In the genomic region with DNA sequence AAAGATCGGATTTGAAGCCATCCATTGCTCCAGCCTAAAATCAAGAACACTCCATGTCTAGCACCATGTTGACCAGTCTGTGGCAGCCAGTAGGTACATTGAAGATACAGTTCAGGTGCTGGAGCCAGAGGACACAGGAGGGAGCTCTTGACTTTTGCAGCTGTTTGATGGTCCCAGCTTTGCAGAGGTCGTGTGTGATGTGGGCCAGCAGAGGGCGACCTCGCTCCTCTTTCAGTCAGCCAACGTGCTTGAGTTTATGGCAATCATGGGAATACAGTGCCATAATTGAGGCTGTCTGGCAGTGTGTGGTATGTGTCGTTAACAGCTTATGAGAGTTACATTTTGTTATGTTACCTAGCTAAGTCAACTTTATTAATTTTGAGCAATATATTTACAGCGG, we compare ENCODE assay signal across 7 mouse cellular contexts. TPM values are rescaled to one million over a fixed set of nuclear protein-coding genes. Genes with fewer than 3 reads are reported as not detected.
A peak's percentile ranks its signal among the peaks of the same experiment; 100 is the strongest.
DNase-seq lines count a peak whose midpoint lies in the region; ATAC-seq and TF ChIP-seq lines count a peak whose summit lies in the region.

No protein-coding gene starts in this region.

- H3K27ac ChIP-seq in intestine, embryonic 15.5 days: no peak overlapping the region
- no peak overlapping the region for H3K27ac ChIP-seq in midbrain, embryonic 12.5 days (replicated peaks)
- H3K27ac ChIP-seq in small intestine, adult 2 months (ENCODE audit: insufficient read depth, low read depth, low read length): no peak overlapping the region

- no peaks in the 10 kb centered on the region; the same call in 1 of the 2 replicates for H3K36me3 ChIP-seq in intestine, embryonic 15.5 days
- H3K36me3 ChIP-seq in midbrain, embryonic 12.5 days: peaks cover 24% of the 10 kb centered on the region
- peaks cover 18% of the 10 kb centered on the region for H3K36me3 ChIP-seq in small intestine, adult 2 months (ENCODE audit: control insufficient read depth, insufficient read depth, low read length)

- H3K4me2 ChIP-seq in intestine, embryonic 15.5 days (replicated peaks): no peak overlapping the region
- H3K4me2 ChIP-seq in midbrain, embryonic 12.5 days (replicated peaks): no peak overlapping the region

- intact Hi-C loops in left cerebral cortex, postnatal 25 days (cut with DNase I): loop anchor here (1.0 to 5.0 kb wide), 4 partner anchors 49 to 194 kb away; no protein-coding TSS in a partner anchor

- no peaks in the 10 kb centered on the region for H3K4me1 ChIP-seq in intestine, embryonic 15.5 days (replicated peaks)
- H3K4me1 ChIP-seq in midbrain, embryonic 12.5 days: peaks cover 8% of the 10 kb centered on the region; the same call in 1 of the 2 replicates
- no peaks in the 10 kb centered on the region for H3K4me1 ChIP-seq in small intestine, adult 2 months (ENCODE audit: control insufficient read depth, insufficient read depth, insufficient read length, low read length)

- H3K9me3 ChIP-seq in intestine, embryonic 15.5 days: no peaks in the 10 kb centered on the region
- no peaks in the 10 kb centered on the region for H3K9me3 ChIP-seq in midbrain, embryonic 12.5 days

- peak; percentile 74 to 93 for DNase-seq in adrenal gland, adult (ENCODE audit: inconsistent age in 2 of 2, low spot score in 1 of 2)
- DNase-seq in gastrocnemius, adult 8-10 months (ENCODE audit: low spot score in 2 of 2): peak; percentile 57 to 63
- peak; percentile 87 to 89 for DNase-seq in left cerebral cortex, postnatal 25 days (ENCODE audit: low spot score in 2 of 2)

- peak; percentile 92 for TF ChIP-seq CTCF in small intestine, adult 2 months (IDR thresholded peaks at IDR 0.05; ENCODE audit: extremely low read depth, insufficient read length, insufficient replicate concordance, low read depth, low read length)

- no peak overlapping the region for H3K4me3 ChIP-seq in intestine, embryonic 15.5 days (replicated peaks)
- H3K4me3 ChIP-seq in midbrain, embryonic 12.5 days: no peak overlapping the region
- no peak overlapping the region for H3K4me3 ChIP-seq in small intestine, adult 2 months (ENCODE audit: low read depth, low read length)

- no peaks in the 10 kb centered on the region for H3K27me3 ChIP-seq in intestine, embryonic 15.5 days (replicated peaks)
- H3K27me3 ChIP-seq in midbrain, embryonic 12.5 days: no peaks in the 10 kb centered on the region
- no peaks in the 10 kb centered on the region for H3K27me3 ChIP-seq in small intestine, adult 2 months (ENCODE audit: control insufficient read depth, insufficient read depth, low read length)

- 17% methylated on average over 7 of the region's 7 CpGs for WGBS in intestine, embryonic 15.5 days
- 17% methylated on average over 7 of the region's 7 CpGs for WGBS in midbrain, embryonic 12.5 days
- 24% methylated on average over 7 of the region's 7 CpGs for WGBS in small intestine, adult 2 months

- peak; percentile 92 for ATAC-seq in common myeloid progenitor, adult 5-6 weeks (replicated peaks; ENCODE audit: low read depth, poor library complexity, severe bottlenecking)
- peak; percentile 51 for ATAC-seq in intestine, embryonic 15.5 days
- ATAC-seq in midbrain, embryonic 12.5 days (ENCODE audit: low FRiP score, low read depth): peak; percentile 44; the same call in 1 of the 2 replicates

- H3K9ac ChIP-seq in intestine, embryonic 15.5 days: no peak overlapping the region
- H3K9ac ChIP-seq in midbrain, embryonic 12.5 days (replicated peaks): no peak overlapping the region

- TF ChIP-seq POLR2A in small intestine, adult 2 months (IDR thresholded peaks at IDR 0.05; ENCODE audit: low read depth, low read length): no peak

RNA-seq across cellular contexts. Expression of a gene that starts 15.5 kb away (rescaled TPM):
- total RNA-seq in common myeloid progenitor, adult 5-6 weeks (2017): 4.5 and 9.7 TPM in 2 replicates
- 1 to 10 TPM; 1.6 to 2.4 (median 2.3) TPM for total RNA-seq in gastrocnemius, adult 8-10 months (2022)
- polyA plus RNA-seq in intestine, embryonic 15.5 days (2015; fragmentation: Nextera tagmentation; extraction: Ambion mirVana): 6.7 and 6.8 TPM in 2 replicates
- total RNA-seq in left cerebral cortex, postnatal 25 days (2021): 1 to 10 TPM; 4.9 to 5.9 TPM
- polyA plus RNA-seq in midbrain, embryonic 12.5 days (2016; fragmentation: Nextera tagmentation; extraction: Ambion mirVana): 9.2 and 9.7 TPM in 2 replicates
- polyA plus RNA-seq in small intestine, adult 2 months (2012; rRNA removed): 1.2 and 2.3 TPM in 2 replicates

RNA-seq across cellular contexts. Expression of a gene that starts 40.0 kb away (rescaled TPM):
- not detected in 2 replicates for total RNA-seq in common myeloid progenitor, adult 5-6 weeks (2017)
- total RNA-seq in gastrocnemius, adult 8-10 months (2022): not detected
- polyA plus RNA-seq in intestine, embryonic 15.5 days (2015; fragmentation: Nextera tagmentation; extraction: Ambion mirVana): not detected in 2 replicates
- not detected for total RNA-seq in left cerebral cortex, postnatal 25 days (2021)
- polyA plus RNA-seq in midbrain, embryonic 12.5 days (2016; fragmentation: Nextera tagmentation; extraction: Ambion mirVana): 0.25 and 0.29 TPM in 2 replicates
- polyA plus RNA-seq in small intestine, adult 2 months (2012; rRNA removed): not detected in 2 replicates

RNA-seq across cellular contexts. Expression of a gene that starts 58.5 kb away (rescaled TPM):
- total RNA-seq in common myeloid progenitor, adult 5-6 weeks (2017): 208 and 246 TPM in 2 replicates
- 10 to 100 TPM; 60.6 to 66.4 (median 64.5) TPM for total RNA-seq in gastrocnemius, adult 8-10 months (2022)
- polyA plus RNA-seq in intestine, embryonic 15.5 days (2015; fragmentation: Nextera tagmentation; extraction: Ambion mirVana): 126 and 128 TPM in 2 replicates
- 100 to 1,000 TPM in 1 of 2 experiments, 10 to 100 TPM in 1; 90.8 to 100 TPM for total RNA-seq in left cerebral cortex, postnatal 25 days (2021)
- 141 and 147 TPM in 2 replicates for polyA plus RNA-seq in midbrain, embryonic 12.5 days (2016; fragmentation: Nextera tagmentation; extraction: Ambion mirVana)
- polyA plus RNA-seq in small intestine, adult 2 months (2012; rRNA removed): 56.7 and 119 TPM in 2 replicates
